Mouse (Mus musculus) CH12.LX (cell line): Measurements from ENCODE around the gene B3galt2.

Experiments used
- CTCF ChIP-seq, 2 experiments: IDR thresholded peaks in 1 of 2; conservative IDR thresholded peaks in 1 of 2; 2 replicates each; pipeline ENCODE4 v1.5.1; 2011 to 2012; ENCODE audit warnings: low read depth in 2 of 2, low read length in 2 of 2, improper control_type of control experiment in 1 of 2, inconsistent platforms in 1 of 2, mild to moderate bottlenecking in 1 of 2, moderate library complexity in 1 of 2
- ETS1 ChIP-seq: conservative IDR thresholded peaks from 2 replicates; pipeline ENCODE4 v1.6.1; 2012; ENCODE audit warnings: low read depth, mild to moderate bottlenecking, inconsistent platforms, low read length, improper control_type of control experiment, moderate library complexity
- HCFC1 ChIP-seq: IDR thresholded peaks from 2 replicates; pipeline ENCODE4 v1.6.1; 2012; ENCODE audit warnings: low read depth, mild to moderate bottlenecking, inconsistent platforms, low read length, improper control_type of control experiment
- NRF1 ChIP-seq: IDR thresholded peaks from 2 replicates; pipeline ENCODE4 v1.6.1; 2014; ENCODE audit warnings: low read depth, mild to moderate bottlenecking, inconsistent platforms, low read length, improper control_type of control experiment, moderate library complexity
- POLR2A ChIP-seq: IDR thresholded peaks from 2 replicates; pipeline ENCODE4 v1.6.1; 2011; ENCODE audit warnings: low read depth, mild to moderate bottlenecking, improper control_type of control experiment, low read length
- POLR2AphosphoS2 ChIP-seq: IDR thresholded peaks from 2 replicates; pipeline ENCODE4 v1.6.1; 2011; ENCODE audit warnings: low read depth, low read length, improper control_type of control experiment
- ZKSCAN1 ChIP-seq: IDR thresholded peaks from 2 replicates; pipeline ENCODE4 v1.6.1; 2012; ENCODE audit warnings: low read depth, inconsistent platforms, low read length, improper control_type of control experiment, borderline replicate concordance
- ZNF384 ChIP-seq: IDR thresholded peaks from 2 replicates; pipeline ENCODE4 v1.6.1; 2012; ENCODE audit warnings: low read depth, low read length, improper control_type of control experiment, inconsistent platforms

GRCm38 (mm10) chr1:143621930-143622329 lies 18.5 kb upstream of the B3galt2 start:
- TF ChIP-seq CTCF (conservative IDR thresholded peaks at IDR 0.05 in 1 of 2, IDR thresholded peaks at IDR 0.05 in 1 of 2; ENCODE audit: low read depth in 2 of 2, low read length in 2 of 2) (no peak), ZKSCAN1 (no peak), POLR2AphosphoS2 (no peak), ETS1 (no peak), HCFC1 (no peak), NRF1 (no peak), ZNF384 (no peak), POLR2A (no peak)
